Mouse (Mus musculus) liver, embryonic 13.5 days (tissue): ENCODE results near the gene Phactr1. TPM values are rescaled to one million over a fixed set of nuclear protein-coding genes. Genes with fewer than 3 reads are reported as not detected.

ENCODE experiments used
- ATAC-seq: fragments of 200-750 bp; cut with Nextera tagmentation; 2 replicates; pipeline ENCODE4 v1.8.0; 2017; ENCODE audit warnings: low read depth, mild to moderate bottlenecking, moderate number of reproducible peaks, moderate library complexity
- DNase-seq: peaks from one replicate; pipeline ENCODE4 v3.0.0; 2022
- H3K27ac ChIP-seq: fragments of 300-500 bp; sonication (generic); 2 replicates; pipeline ENCODE4 v1.5.1; 2015; ENCODE audit warnings: moderate library complexity, mild to moderate bottlenecking, inconsistent platforms
- H3K27me3 ChIP-seq: fragments of 300-500 bp; sonication (generic); 2 replicates; pipeline ENCODE4 v1.6.1; 2015; ENCODE audit warnings: mild to moderate bottlenecking, inconsistent platforms
- H3K36me3 ChIP-seq: fragments of 300-500 bp; sonication (generic); 2 replicates; pipeline ENCODE4 v1.6.1; 2015; ENCODE audit warnings: mild to moderate bottlenecking, inconsistent platforms
- H3K4me1 ChIP-seq: fragments of 300-500 bp; sonication (generic); replicated peaks from 2 replicates; pipeline ENCODE4 v1.6.1; 2015; ENCODE audit warnings: inconsistent platforms
- H3K4me2 ChIP-seq: fragments of 300-500 bp; sonication (generic); 2 replicates; pipeline ENCODE4 v1.6.1; 2015; ENCODE audit warnings: inconsistent platforms, mild to moderate bottlenecking, moderate library complexity
- H3K4me3 ChIP-seq: fragments of 300-500 bp; sonication (generic); replicated peaks from 2 replicates; pipeline ENCODE4 v1.5.1; 2015; ENCODE audit warnings: mild to moderate bottlenecking, inconsistent platforms
- H3K9ac ChIP-seq: fragments of 300-500 bp; sonication (generic); 2 replicates; pipeline ENCODE4 v1.6.1; 2015; ENCODE audit warnings: mild to moderate bottlenecking, inconsistent platforms
- H3K9me3 ChIP-seq: fragments of 300-500 bp; sonication (generic); replicated peaks from 2 replicates; pipeline ENCODE4 v1.6.1; 2016; ENCODE audit warnings: inconsistent platforms
- WGBS: fragments of 180-500 bp; shearing (Covaris S2); methylation state at CpG from one replicate; pipeline ENCODE4 v1.1.7; 2015; ENCODE audit not compliant: insufficient replicate concordance; 5-methylcytosine and 5-hydroxymethylcytosine counted together
- polyA plus RNA-seq: library from polyadenylated mRNA; unstranded; fragments of >200 nt; fragmentation: Nextera tagmentation; extraction: Ambion mirVana; gene quantifications from 2 replicates; pipeline ENCODE4 v1.2.1, GENCODE M21; 2015

The Phactr1 gene
- polyA plus RNA-seq, 1 experiment from 2014 or later: 0.24 TPM

DNA sequence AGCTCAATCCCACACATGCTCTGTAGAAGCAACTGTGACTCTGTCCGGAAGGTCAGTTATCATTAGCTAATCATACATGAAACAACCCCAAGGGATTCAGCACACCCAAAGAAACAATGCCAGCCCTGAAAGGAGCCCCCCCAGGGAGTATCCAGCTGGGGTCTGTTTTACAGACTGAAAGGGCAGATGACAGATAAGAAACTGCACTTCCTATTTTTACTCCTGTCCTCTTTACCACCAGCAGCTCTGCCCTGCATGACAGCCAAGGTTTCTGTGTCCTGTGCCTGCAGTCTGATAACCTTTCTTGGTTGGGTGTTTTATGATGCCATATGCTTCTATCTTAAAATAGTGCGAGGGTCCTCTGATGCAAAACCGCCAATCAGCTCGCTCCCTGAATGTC, 225.4 kb downstream of the Phactr1 start:
- no peak overlapping the region for H3K4me3 ChIP-seq
- no peaks in the 10 kb centered on the region for H3K9me3 ChIP-seq
- DNase-seq (no peak), ATAC-seq (no peak)
- no peak overlapping the region for H3K27ac ChIP-seq
- no peaks in the 10 kb centered on the region for H3K36me3 ChIP-seq
- H3K27me3 ChIP-seq: no peaks in the 10 kb centered on the region
- no peak overlapping the region for H3K9ac ChIP-seq
- 15% methylated on average over 4 of the region's 4 CpGs for WGBS
- no peak overlapping the region for H3K4me2 ChIP-seq
- H3K4me1 ChIP-seq: no peaks in the 10 kb centered on the region

- Histone ChIP-seq H3K27me3 (no peaks in the 10 kb centered on the region), H3K9me3 (no peaks in the 10 kb centered on the region), H3K9ac (no peak overlapping the region), H3K4me2 (no peak overlapping the region), H3K4me3 (no peak overlapping the region), H3K36me3 (no peaks in the 10 kb centered on the region), H3K4me1 (no peaks in the 10 kb centered on the region), H3K27ac (no peak overlapping the region)
- DNase-seq: no peak
- 69% methylated on average over 12 of the region's 12 CpGs for WGBS
- ATAC-seq: no peak
Observed at GRCm38 (mm10) chr13:42906990-42907389, 226.6 kb downstream of the Phactr1 start.

DNA sequence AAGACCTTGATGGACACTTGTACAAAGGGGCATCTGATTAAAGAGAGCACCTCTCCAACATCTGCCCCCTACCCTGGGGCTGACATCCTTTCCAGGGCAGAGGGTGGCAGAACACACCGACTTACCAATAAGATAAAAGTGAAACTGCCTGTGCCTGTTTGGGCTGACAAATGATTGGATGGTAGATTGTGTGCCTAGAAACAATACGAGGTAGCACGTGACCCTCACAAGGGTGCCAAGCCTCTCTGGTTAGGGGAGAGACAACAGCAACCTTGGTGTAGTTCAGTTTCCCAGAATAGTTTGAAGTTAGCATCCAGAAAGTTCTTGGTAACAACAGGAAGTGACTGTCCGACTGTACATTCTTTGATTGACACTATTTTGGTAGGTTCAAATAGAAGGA, 234.7 kb downstream of the Phactr1 start:
- H3K4me2 ChIP-seq: no peak overlapping the region
- no peaks in the 10 kb centered on the region for H3K36me3 ChIP-seq
- DNase-seq (no peak), ATAC-seq (no peak)
- no peak overlapping the region for H3K27ac ChIP-seq
- H3K27me3 ChIP-seq: peaks cover 34% of the 10 kb centered on the region
- H3K9ac ChIP-seq: no peak overlapping the region
- H3K4me3 ChIP-seq: no peak overlapping the region
- 28% methylated on average over 4 of the region's 4 CpGs for WGBS
- no peaks in the 10 kb centered on the region for H3K4me1 ChIP-seq
- no peaks in the 10 kb centered on the region for H3K9me3 ChIP-seq

GRCm38 (mm10) chr13:42915851-42916193, 235.4 kb downstream of the Phactr1 start:
- no peak for DNase-seq
- no peaks in the 10 kb centered on the region for H3K9me3 ChIP-seq
- WGBS: 17% methylated on average over 6 of the region's 6 CpGs

DNA sequence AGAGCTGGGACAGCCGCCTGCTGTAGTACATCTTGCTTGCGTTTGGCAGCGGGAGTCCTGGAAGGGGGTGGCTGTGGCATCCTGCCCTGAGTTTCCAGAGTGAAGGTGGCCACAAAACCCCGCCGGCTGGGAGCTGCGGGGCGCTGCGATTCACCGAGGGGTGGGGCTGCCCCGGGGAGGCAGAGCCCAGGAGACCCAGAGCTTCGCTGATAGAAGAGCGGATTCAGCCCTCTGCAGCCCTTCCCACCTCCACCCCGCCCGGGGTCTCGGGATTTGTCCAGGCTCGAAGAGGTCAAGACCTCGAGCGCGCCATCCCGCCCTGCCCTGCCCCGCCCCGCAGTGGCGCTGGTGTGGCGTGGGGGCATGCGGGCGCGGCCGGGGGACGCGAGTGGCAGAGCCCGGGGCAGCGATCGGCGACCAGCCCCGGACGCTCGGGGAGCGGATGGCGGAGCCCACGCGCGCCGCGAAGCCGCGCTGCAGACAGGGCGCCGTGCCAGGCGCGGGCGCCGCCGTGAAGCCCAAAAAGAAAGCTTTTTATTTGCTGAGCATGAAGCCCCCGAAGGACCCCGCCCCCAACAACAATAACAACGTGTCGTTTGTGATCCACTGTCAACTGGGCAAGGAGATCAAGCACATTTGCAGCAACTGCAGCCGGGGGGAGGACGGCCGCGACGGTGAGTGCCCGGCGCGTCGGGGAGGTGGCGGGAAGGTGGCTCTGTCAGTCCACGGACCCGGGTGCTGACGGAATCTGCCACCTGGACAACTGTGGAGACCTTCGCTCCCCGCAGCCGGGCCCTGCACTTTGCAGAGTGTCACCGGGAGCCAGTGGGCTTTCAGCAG, 236.0 kb downstream of the Phactr1 start:
- H3K9ac ChIP-seq: 0 out of 2 replicates have a peak overlapping the region, but pooled peaks have one; percentile 2
- H3K36me3 ChIP-seq: no peaks in the 10 kb centered on the region
- H3K4me3 ChIP-seq: peak overlapping the region; percentile 53
- no peaks in the 10 kb centered on the region for H3K9me3 ChIP-seq
- no peak for DNase-seq
- peak overlapping the region; percentile 67 for H3K4me2 ChIP-seq
- WGBS: 1% methylated on average over 74 of the region's 74 CpGs
- H3K27me3 ChIP-seq: peaks cover 34% of the 10 kb centered on the region
- ATAC-seq: no peak
- no peak overlapping the region for H3K27ac ChIP-seq
- H3K4me1 ChIP-seq: no peaks in the 10 kb centered on the region

More at GRCm38 (mm10) chr13:42915851-42916193, 235.4 kb downstream of the Phactr1 start:
- 0 out of 2 replicates have a peak overlapping the region, but pooled peaks have one; percentile 2 for H3K9ac ChIP-seq
- ATAC-seq: no peak
- H3K27me3 ChIP-seq: peaks cover 34% of the 10 kb centered on the region
- H3K36me3 ChIP-seq: no peaks in the 10 kb centered on the region
- peak overlapping the region; percentile 67 for H3K4me2 ChIP-seq
- H3K4me1 ChIP-seq: no peaks in the 10 kb centered on the region
- H3K27ac ChIP-seq: no peak overlapping the region
- peak overlapping the region; percentile 53 for H3K4me3 ChIP-seq

DNA sequence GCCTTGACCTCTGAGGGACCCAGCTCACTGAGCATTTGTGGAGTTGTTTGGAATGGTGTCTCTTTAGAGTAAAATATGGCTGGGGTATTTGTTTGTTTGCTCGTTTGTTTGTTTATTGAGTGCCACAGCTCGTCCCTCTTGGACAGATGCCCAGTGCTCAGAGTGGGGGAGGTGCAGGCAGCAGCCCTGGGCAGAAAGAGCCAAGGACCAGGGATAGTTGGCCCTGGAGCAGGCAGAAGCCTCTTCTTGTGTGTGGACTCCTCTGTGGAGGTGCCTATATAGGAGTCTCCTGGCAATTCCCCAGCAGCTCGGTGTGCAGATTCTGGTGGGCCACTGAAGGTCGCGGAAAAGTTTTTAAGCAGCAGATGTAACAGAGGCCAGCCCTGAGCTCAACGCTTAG, 236.8 kb downstream of the Phactr1 start:
- Histone ChIP-seq H3K4me2 (peak overlapping the region; percentile 67; the same call in 1 of the 2 replicates), H3K27ac (no peak overlapping the region), H3K4me1 (no peaks in the 10 kb centered on the region), H3K36me3 (no peaks in the 10 kb centered on the region), H3K9me3 (no peaks in the 10 kb centered on the region), H3K9ac (no peak overlapping the region), H3K4me3 (no peak overlapping the region), H3K27me3 (peaks cover 34% of the 10 kb centered on the region)
- DNase-seq (no peak), ATAC-seq (no peak)
- 48% methylated on average over 6 of the region's 6 CpGs for WGBS

DNA sequence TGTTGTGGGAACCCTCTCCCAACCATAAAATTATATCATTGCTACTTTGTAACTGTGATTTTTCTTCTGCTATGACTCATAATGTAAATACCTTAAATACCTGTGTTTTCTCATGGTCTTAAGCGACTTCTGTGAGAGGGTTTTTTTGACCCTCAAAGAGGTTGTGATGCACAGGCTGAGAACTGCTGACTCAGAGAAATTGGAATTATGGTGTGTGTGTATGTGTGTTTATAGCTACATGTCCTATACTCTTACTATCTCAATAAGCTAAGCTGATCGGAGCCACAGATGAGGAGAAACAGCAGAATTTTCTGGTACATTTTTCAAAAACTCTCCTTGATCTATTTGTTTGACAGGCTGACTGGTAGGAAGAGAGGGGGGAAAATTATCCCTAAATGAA, 239.6 kb downstream of the Phactr1 start:
- no peaks in the 10 kb centered on the region for H3K9me3 ChIP-seq
- ATAC-seq (no peak), DNase-seq (no peak)
- no peaks in the 10 kb centered on the region for H3K36me3 ChIP-seq
- no peak overlapping the region for H3K4me3 ChIP-seq
- no peaks in the 10 kb centered on the region for H3K4me1 ChIP-seq
- 68% methylated on average over 2 of the region's 2 CpGs for WGBS
- H3K27me3 ChIP-seq: peaks cover 32% of the 10 kb centered on the region
- no peak overlapping the region for H3K27ac ChIP-seq
- no peak overlapping the region for H3K4me2 ChIP-seq
- no peak overlapping the region for H3K9ac ChIP-seq

DNA sequence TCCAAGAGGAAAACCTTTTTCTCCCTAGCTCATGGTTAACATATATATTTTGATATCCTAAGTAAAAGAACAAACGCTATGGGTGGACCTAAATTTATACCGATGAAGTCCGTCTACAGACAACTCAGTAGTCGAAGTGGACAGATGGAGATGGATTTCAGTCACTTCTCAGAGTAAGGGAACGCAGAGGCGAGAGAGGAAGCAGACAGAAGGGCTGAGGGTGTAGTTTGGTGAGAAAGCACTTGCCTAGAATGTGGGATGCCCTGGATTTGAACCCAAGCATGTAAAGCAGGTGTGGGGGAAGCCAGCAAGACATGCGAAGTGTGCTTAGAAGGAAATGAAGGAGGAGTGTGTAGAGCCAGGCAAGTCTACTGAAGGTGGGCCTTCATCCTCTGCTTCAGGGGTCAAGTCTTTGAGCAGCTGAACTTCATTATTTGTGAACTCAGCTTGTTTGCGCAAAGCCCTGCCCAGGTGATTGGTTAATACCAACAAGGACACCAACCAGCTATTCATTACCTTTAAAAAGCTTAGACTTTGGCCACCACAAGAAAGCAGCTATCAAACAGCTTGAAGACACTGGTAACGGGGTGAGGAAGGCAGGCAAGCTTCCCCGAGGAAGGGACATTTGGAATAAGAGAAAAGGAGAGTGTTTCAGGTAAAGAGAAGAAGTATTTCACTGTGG, 241.5 kb downstream of the Phactr1 start:
- Histone ChIP-seq H3K27me3 (peaks cover 13% of the 10 kb centered on the region), H3K27ac (no peak overlapping the region), H3K9me3 (no peaks in the 10 kb centered on the region; the same call in 1 of the 2 replicates), H3K9ac (no peak overlapping the region), H3K4me2 (no peak overlapping the region), H3K36me3 (no peaks in the 10 kb centered on the region), H3K4me1 (no peaks in the 10 kb centered on the region), H3K4me3 (no peak overlapping the region)
- WGBS: 71% methylated on average over 10 of the region's 10 CpGs
- DNase-seq: no peak
- no peak for ATAC-seq

GRCm38 (mm10) chr13:42927778-42928177, 247.4 kb downstream of the Phactr1 start:
- ATAC-seq: no peak
- Histone ChIP-seq H3K9ac (no peak overlapping the region), H3K9me3 (peaks cover 8% of the 10 kb centered on the region), H3K27me3 (no peaks in the 10 kb centered on the region), H3K4me1 (no peaks in the 10 kb centered on the region), H3K4me2 (no peak overlapping the region), H3K36me3 (no peaks in the 10 kb centered on the region), H3K4me3 (no peak overlapping the region), H3K27ac (no peak overlapping the region)
- 77% methylated on average over 11 of the region's 11 CpGs for WGBS
- DNase-seq: no peak

DNA sequence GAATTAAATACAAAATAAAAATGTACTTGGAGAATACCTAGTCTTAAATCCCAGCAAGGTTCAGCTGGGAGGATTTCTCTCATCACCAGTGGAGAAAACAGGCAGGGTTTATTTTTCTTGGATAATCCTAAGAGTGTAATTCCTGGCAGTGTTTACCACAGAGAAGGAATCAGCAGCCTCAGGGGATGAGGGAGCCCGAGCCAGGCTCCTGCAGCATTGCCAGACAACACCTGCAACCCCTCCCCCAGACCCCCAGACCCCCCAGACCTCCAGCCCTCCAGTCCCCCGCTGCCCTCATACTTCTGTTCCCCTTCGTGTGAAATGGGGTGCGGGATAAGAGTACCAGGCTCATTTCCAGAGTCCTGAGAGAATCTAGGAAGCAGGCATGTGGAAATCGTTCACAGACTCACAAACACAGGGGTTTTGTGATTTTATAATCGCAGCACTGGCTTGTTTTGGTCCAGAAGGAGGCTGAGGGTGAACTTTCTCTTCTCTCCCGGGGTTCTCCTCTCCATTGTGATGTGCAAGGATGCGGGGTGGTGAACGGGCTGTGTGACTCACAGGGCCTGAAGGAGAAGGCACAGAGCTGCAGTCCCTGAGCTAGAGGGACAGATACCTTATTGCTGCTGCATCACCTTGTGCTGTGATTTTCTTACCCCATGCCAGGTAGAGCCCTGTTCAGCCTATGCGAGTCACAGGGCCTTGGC, 249.3 kb downstream of the Phactr1 start:
- H3K9ac ChIP-seq: no peak overlapping the region
- DNase-seq (no peak), ATAC-seq (no peak)
- H3K27ac ChIP-seq: no peak overlapping the region
- H3K4me1 ChIP-seq: no peaks in the 10 kb centered on the region
- H3K27me3 ChIP-seq: no peaks in the 10 kb centered on the region
- peaks cover 8% of the 10 kb centered on the region for H3K9me3 ChIP-seq
- no peak overlapping the region for H3K4me2 ChIP-seq
- no peaks in the 10 kb centered on the region for H3K36me3 ChIP-seq
- no peak overlapping the region for H3K4me3 ChIP-seq
- 37% methylated on average over 10 of the region's 10 CpGs for WGBS

GRCm38 (mm10) chr13:42932046-42932445, 251.6 kb downstream of the Phactr1 start:
- 62% methylated on average over 5 of the region's 5 CpGs for WGBS

More at GRCm38 (mm10) chr13:42932046-42932445, 251.6 kb downstream of the Phactr1 start:
- Histone ChIP-seq H3K27me3 (no peaks in the 10 kb centered on the region), H3K9me3 (peaks cover 8% of the 10 kb centered on the region), H3K4me2 (no peak overlapping the region), H3K4me3 (no peak overlapping the region), H3K36me3 (no peaks in the 10 kb centered on the region), H3K9ac (no peak overlapping the region), H3K27ac (no peak overlapping the region), H3K4me1 (no peaks in the 10 kb centered on the region)
- no peak for ATAC-seq
- no peak for DNase-seq
